Mouse (Mus musculus) heart, embryonic 15.5 days (tissue): ENCODE measurements at regions not wholly inside any gene's neighbourhood (a gene's known extent, or its start where the extent isn't known, plus 50 kb on each side); places are given as distances from the start of the nearest gene placed in this dataset.
"Not testable (repeated sequence)": the region's sequence is repeated elsewhere in the genome, so short reads cannot be mapped to it uniquely, and the experiment has no call there.

Source experiments
- ATAC-seq: fragments of 200-750 bp; cut with Nextera tagmentation; replicated peaks from 2 replicates; pipeline ENCODE4 v1.8.0; 2017; ENCODE audit warnings: low read depth, moderate TSS enrichment; ENCODE audit not compliant: insufficient number of reproducible peaks, insufficient read depth, low FRiP score
- H3K27ac ChIP-seq: fragments of 300-500 bp; sonication (generic); 2 replicates; pipeline ENCODE4 v1.5.1; 2015; ENCODE audit warnings: mild to moderate bottlenecking, inconsistent platforms
- H3K27me3 ChIP-seq: fragments of 300-500 bp; sonication (generic); 2 replicates; pipeline ENCODE4 v1.6.1; 2015; ENCODE audit warnings: inconsistent platforms
- H3K36me3 ChIP-seq: fragments of 300-500 bp; sonication (generic); 2 replicates; pipeline ENCODE4 v1.6.1; 2015; ENCODE audit warnings: mild to moderate bottlenecking, inconsistent platforms
- H3K4me1 ChIP-seq: fragments of 300-500 bp; sonication (generic); replicated peaks from 2 replicates; pipeline ENCODE4 v1.6.1; 2015; ENCODE audit warnings: inconsistent platforms
- H3K4me2 ChIP-seq: fragments of 300-500 bp; sonication (generic); 2 replicates; pipeline ENCODE4 v1.6.1; 2015; ENCODE audit warnings: inconsistent platforms, mild to moderate bottlenecking, moderate library complexity
- H3K4me3 ChIP-seq: fragments of 300-500 bp; sonication (generic); 2 replicates; pipeline ENCODE4 v1.5.1; 2015; ENCODE audit warnings: mild to moderate bottlenecking, inconsistent platforms
- H3K9ac ChIP-seq: fragments of 300-500 bp; sonication (generic); 2 replicates; pipeline ENCODE4 v1.6.1; 2015; ENCODE audit warnings: mild to moderate bottlenecking, inconsistent platforms
- H3K9me3 ChIP-seq: fragments of 300-500 bp; sonication (generic); replicated peaks from 2 replicates; pipeline ENCODE4 v1.6.1; 2016; ENCODE audit warnings: inconsistent platforms
- WGBS: fragments of 180-500 bp; shearing (Covaris S2); methylation state at CpG from one replicate; pipeline ENCODE4 v1.1.7; 2015; ENCODE audit warnings: mixed read lengths; 5-methylcytosine and 5-hydroxymethylcytosine counted together

GRCm38 (mm10) chr1:7388627-7389026, 2580.9 kb downstream of the Gm37988 start:
- Histone ChIP-seq H3K27me3 (no peaks in the 10 kb centered on the region), H3K4me3 (no peak overlapping the region), H3K4me1 (no peaks in the 10 kb centered on the region), H3K9ac (no peak overlapping the region), H3K4me2 (no peak overlapping the region), H3K9me3 (no peaks in the 10 kb centered on the region), H3K27ac (no peak overlapping the region), H3K36me3 (no peaks in the 10 kb centered on the region)
- no peak for ATAC-seq
- 79% methylated on average over 1 of the region's 1 CpGs for WGBS

DNA sequence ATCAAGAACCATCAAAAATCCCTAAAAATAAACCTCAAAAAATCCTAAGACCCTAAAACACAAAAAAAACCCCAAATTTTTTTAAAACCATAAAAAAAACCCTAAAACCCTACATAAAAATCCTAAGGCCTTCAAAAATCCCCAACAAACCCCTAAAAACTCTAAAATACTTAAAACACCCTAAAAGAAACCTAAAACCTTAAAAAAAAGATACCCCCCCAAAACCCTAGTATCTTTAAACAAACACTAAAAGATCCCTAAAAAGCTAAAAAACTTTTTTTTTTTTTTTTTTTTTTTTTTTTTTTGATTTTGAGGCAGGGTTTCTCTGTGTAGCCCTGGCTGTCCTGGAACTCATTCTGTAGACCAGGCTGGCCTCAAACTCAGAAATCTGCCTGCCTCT, 2585.8 kb downstream of the Gm37988 start:
- Histone ChIP-seq H3K9me3 (no peaks in the 10 kb centered on the region), H3K27me3 (no peaks in the 10 kb centered on the region), H3K4me2 (no peak overlapping the region), H3K27ac (no peak overlapping the region), H3K9ac (no peak overlapping the region), H3K4me1 (0 out of 2 replicates have a peak, but pooled peaks cover 2% of the 10 kb centered on the region), H3K36me3 (no peaks in the 10 kb centered on the region), H3K4me3 (no peak overlapping the region)
- ATAC-seq: no peak

DNA sequence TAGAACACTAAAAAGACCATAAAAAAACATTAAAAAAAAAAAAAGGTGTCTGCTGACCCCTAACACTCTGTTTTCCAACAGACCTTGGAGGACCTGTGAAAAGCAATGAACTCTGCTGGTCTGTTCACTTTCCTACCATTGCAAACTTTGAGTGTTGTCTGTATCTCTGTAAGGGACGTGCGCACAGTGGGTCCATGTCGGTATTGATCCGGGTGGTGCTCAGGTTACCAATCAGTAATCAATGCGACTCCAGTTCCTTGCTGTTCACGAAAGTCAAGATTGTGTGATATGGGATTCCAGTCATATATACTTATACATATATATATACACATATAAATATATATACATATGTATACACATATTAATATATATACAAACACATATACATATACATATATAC, 2586.5 kb downstream of the Gm37988 start:
- H3K4me1 ChIP-seq: 0 out of 2 replicates have a peak, but pooled peaks cover 2% of the 10 kb centered on the region
- no peak overlapping the region for H3K9ac ChIP-seq
- H3K9me3 ChIP-seq: no peaks in the 10 kb centered on the region
- H3K27ac ChIP-seq: no peak overlapping the region
- 93% methylated on average over 6 of the region's 6 CpGs for WGBS
- no peak for ATAC-seq
- no peak overlapping the region for H3K4me3 ChIP-seq
- no peaks in the 10 kb centered on the region for H3K36me3 ChIP-seq
- no peak overlapping the region for H3K4me2 ChIP-seq
- H3K27me3 ChIP-seq: no peaks in the 10 kb centered on the region

GRCm38 (mm10) chr1:7395527-7395926, 2587.8 kb downstream of the Gm37988 start:
- WGBS: 87% methylated on average over 8 of the region's 8 CpGs
- Histone ChIP-seq H3K4me3 (no peak overlapping the region), H3K9ac (no peak overlapping the region), H3K4me2 (no peak overlapping the region), H3K4me1 (0 out of 2 replicates have a peak, but pooled peaks cover 2% of the 10 kb centered on the region), H3K9me3 (no peaks in the 10 kb centered on the region), H3K36me3 (no peaks in the 10 kb centered on the region), H3K27me3 (no peaks in the 10 kb centered on the region), H3K27ac (no peak overlapping the region)
- no peak for ATAC-seq

DNA sequence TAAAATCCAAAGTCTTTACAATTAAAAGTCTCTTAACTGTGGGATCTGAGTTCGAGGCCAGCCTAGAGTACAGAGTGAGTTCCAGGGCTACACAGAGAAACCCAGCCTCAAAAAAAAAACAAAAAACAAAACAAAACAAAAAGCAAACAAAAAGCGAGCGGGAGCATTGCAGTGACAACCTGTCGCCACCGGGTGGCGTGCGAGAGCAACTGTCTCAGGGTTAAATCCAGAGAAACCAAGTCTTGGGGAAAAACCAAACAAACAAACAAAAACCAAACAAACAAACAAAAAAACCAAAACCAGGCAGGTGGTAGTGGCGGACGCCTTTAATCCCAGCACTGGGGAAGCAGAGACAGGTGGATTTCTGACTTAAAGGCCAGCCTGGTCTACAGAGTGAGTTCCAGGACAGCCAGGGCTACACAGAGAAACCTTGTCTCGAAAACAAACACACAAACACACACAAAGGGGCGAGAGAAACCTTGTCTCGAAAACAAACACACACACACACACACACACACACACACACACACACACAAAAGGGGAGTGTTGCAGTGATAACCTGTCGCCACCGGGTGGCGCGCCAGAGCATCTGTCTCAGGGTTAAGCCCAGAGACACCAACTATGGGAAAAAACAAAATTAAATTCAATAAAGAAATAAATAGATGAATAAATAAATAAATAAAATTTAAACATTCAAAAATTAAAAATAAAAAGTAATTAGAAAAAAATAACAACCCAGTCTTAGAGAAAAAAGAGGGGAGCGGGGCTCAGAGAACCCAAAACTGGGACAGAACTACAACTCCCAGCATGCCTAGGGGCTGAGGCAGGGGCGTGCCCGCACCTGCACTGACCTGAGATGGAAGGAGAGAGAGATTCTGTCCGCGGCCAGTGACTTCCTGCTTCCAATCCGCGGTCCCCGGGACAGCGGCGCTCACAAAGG, 2589.4 kb downstream of the Gm37988 start:
- 10% methylated on average over 26 of the region's 26 CpGs for WGBS
- Histone ChIP-seq H3K27ac (peak overlapping the region; percentile 88), H3K4me2 (peak overlapping the region; percentile 61), H3K9me3 (no peaks in the 10 kb centered on the region), H3K36me3 (no peaks in the 10 kb centered on the region), H3K4me1 (0 out of 2 replicates have a peak, but pooled peaks cover 2% of the 10 kb centered on the region), H3K4me3 (peak overlapping the region; percentile 96), H3K27me3 (no peaks in the 10 kb centered on the region), H3K9ac (peak overlapping the region; percentile 63)
- ATAC-seq: peak; percentile 82

- Histone ChIP-seq H3K4me3 (peak overlapping the region; percentile 96), H3K9ac (peak overlapping the region; percentile 79), H3K4me2 (peak overlapping the region; percentile 91), H3K27ac (peak overlapping the region; percentile 88), H3K36me3 (no peaks in the 10 kb centered on the region), H3K9me3 (no peaks in the 10 kb centered on the region), H3K4me1 (0 out of 2 replicates have a peak, but pooled peaks cover 2% of the 10 kb centered on the region), H3K27me3 (no peaks in the 10 kb centered on the region)
- WGBS: 0% methylated on average over 41 of the region's 46 CpGs
- peak; percentile 97 for ATAC-seq
These were observed 2590.2 kb downstream of the Gm37988 start for GRCm38 (mm10) chr1:7397807-7398446.

DNA sequence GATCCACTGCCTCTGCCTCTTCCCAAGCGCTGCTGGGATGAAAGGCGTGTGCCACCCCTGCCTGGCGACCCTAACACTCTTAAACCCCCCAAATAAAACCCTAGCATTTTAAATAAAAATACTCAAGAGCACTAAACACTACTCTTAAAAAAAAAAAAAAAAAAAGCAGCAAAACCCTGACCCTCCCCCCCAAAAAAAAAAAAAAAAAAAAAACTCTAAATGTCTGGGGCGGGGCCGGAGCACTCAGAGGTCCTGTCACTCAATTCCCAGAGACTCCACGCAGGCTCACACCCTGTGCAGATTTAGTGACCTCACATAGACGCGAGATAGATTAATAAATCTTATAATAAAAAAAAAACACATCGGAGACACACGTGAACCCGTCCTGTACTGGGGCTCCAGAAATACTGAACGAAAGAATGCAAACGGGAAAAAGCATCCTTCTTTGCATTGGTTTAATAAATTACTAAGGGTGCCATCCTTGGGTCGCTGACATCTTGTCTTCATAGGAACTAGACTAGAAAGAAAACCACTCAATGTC, 2591.1 kb downstream of the Gm37988 start:
- Histone ChIP-seq H3K4me3 (peak overlapping the region; percentile 96), H3K4me2 (peak overlapping the region; percentile 91), H3K9me3 (no peaks in the 10 kb centered on the region), H3K27ac (peak overlapping the region; percentile 87), H3K4me1 (0 out of 2 replicates have a peak, but pooled peaks cover 2% of the 10 kb centered on the region), H3K27me3 (no peaks in the 10 kb centered on the region), H3K9ac (peak overlapping the region; percentile 79), H3K36me3 (no peaks in the 10 kb centered on the region)
- 53% methylated on average over 14 of the region's 14 CpGs for WGBS
- ATAC-seq: no peak

- H3K27ac ChIP-seq, H3K27me3 ChIP-seq, ATAC-seq, H3K4me3 ChIP-seq, H3K9ac ChIP-seq, H3K9me3 ChIP-seq, H3K4me2 ChIP-seq, H3K4me1 ChIP-seq, H3K36me3 ChIP-seq: not testable (repeated sequence)
- WGBS: 42% methylated on average over 5 of the region's 5 CpGs
These were observed 2598.0 kb downstream of the Gm37988 start for GRCm38 (mm10) chr1:7405651-7406050.

DNA sequence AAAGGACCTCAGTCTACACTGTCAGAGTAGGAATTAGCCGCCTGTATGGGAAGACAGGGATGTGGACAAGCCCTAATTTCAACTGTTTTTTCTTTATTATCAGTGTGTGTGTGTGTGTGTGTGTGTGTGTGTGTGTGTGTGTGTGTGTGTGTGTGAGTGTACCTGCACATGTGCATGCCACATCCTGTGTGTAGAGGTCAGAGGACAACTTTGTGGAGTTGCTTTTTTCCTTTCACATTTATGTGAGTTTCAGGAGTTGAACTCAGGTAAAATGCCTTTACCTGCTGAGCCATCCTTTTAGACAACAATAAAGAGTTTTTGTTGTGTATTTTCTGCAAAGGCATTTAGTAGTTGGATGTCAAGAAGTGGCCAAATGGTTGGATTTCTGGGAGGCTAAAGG, 2606.8 kb downstream of the Gm37988 start:
- H3K36me3 ChIP-seq: no peaks in the 10 kb centered on the region
- WGBS: 62% methylated on average over 1 of the region's 1 CpGs
- H3K4me3 ChIP-seq: no peak overlapping the region
- no peak overlapping the region for H3K27ac ChIP-seq
- no peaks in the 10 kb centered on the region for H3K4me1 ChIP-seq
- no peak for ATAC-seq
- H3K9me3 ChIP-seq: no peaks in the 10 kb centered on the region
- H3K4me2 ChIP-seq: no peak overlapping the region
- H3K9ac ChIP-seq: no peak overlapping the region
- H3K27me3 ChIP-seq: no peaks in the 10 kb centered on the region

DNA sequence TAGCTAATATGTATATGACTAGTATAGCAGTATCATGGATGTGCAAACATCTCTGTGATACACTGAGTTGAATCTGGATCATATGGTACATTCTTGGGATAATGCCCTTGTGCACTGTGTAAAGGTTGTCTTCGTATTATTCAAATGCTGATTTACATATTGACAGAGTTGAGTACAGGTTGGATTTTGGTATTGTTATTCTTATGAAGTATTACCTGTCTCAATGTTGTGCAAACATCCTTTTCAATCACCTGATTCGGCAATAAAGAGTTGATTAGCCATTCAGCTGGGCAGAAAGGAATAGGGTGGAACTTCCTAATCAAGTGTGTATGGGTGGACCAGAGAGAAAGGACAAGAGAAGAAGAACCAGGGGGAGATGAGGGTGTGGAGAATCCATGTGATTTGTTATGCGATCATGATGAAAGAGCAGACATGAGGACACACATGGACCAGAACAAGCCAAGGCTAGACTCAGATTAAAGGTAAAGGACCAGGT, 2644.0 kb downstream of the Gm37988 start:
- H3K4me2 ChIP-seq: no peak overlapping the region

GRCm38 (mm10) chr1:7454931-7455330, 2647.2 kb downstream of the Gm37988 start:
- Histone ChIP-seq H3K4me2 (no peak overlapping the region), H3K4me1 (no peaks in the 10 kb centered on the region), H3K27ac (no peak overlapping the region), H3K9me3 (no peaks in the 10 kb centered on the region), H3K27me3 (no peaks in the 10 kb centered on the region), H3K4me3 (no peak overlapping the region), H3K36me3 (no peaks in the 10 kb centered on the region), H3K9ac (no peak overlapping the region)
- WGBS: 57% methylated on average over 2 of the region's 2 CpGs
- no peak for ATAC-seq

More for the DNA sequence above, 2644.0 kb downstream of the Gm37988 start:
- H3K4me1 ChIP-seq: no peaks in the 10 kb centered on the region
- ATAC-seq: no peak
- H3K36me3 ChIP-seq: no peaks in the 10 kb centered on the region
- no peak overlapping the region for H3K27ac ChIP-seq
- H3K27me3 ChIP-seq: no peaks in the 10 kb centered on the region
- no peaks in the 10 kb centered on the region for H3K9me3 ChIP-seq
- H3K4me3 ChIP-seq: no peak overlapping the region
- no peak overlapping the region for H3K9ac ChIP-seq
- 76% methylated on average over 3 of the region's 3 CpGs for WGBS
